Mouse (Mus musculus): ENCODE data around the gene Rnf113a1.
A peak's percentile ranks its signal among the peaks of the same experiment; 100 is the strongest.

DNA sequence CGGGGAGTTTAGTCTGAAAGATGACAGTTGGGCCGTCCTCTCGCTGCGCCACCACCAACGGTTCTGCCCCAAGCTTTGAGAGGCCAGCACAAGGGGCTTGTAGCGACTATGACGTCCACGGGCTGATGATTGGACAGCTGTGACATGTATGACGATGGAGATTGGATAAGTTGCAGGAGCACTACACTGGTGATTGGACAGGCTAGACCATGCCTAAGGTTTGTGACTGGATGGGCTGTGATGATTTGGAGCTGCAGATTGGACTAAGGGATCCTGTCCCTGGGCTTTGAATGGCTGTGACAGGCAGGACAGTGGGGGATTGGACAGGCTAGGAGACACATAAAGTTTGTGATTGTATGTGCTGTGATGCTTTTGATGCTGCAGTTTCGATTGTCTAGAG is 19.9 kb downstream of the Rnf113a1 start, which contains the start of gene Gm9:
- TF ChIP-seq POLR2A (IDR thresholded peaks at IDR 0.05; ENCODE audit: control insufficient read depth, low read depth, low read length) (peak; percentile 31; the same call in 1 of the 2 replicates), CTCF (IDR thresholded peaks at IDR 0.05; ENCODE audit: control insufficient read depth, insufficient read depth, insufficient replicate concordance, low read depth, low read length) (no peak)

All from testis, adult 2 months (tissue).